Mouse (Mus musculus) cerebellum, adult 11-12 months (tissue): Measurements from ENCODE around the gene Kcna2.

Experiments
- DNase-seq: peaks from one replicate; pipeline ENCODE4 v3.0.0; 2022

Kcna2 gene

GRCm38 (mm10) chr3:107153772-107154655 is 53.1 kb downstream of the Kcna2 start:
- DNase-seq: peak; percentile 60

GRCm38 (mm10) chr3:107158856-107159255 is 57.9 kb downstream of the Kcna2 start:
- DNase-seq: no peak

- DNase-seq: no peak
These were observed 58.5 kb downstream of the Kcna2 start for GRCm38 (mm10) chr3:107159418-107159817.

GRCm38 (mm10) chr3:107159859-107160324 is 58.9 kb downstream of the Kcna2 start:
- DNase-seq: peak; percentile 79

- peak; percentile 85 for DNase-seq
These were observed 61.8 kb downstream of the Kcna2 start for GRCm38 (mm10) chr3:107162741-107163140.
